Mouse (Mus musculus) ES-Bruce4 (cell line): ENCODE results near the gene Dhrs9.

Experiments used
- CTCF ChIP-seq: IDR thresholded peaks from one replicate; pipeline ENCODE4 v1.8.1; 2011; ENCODE audit warnings: low read depth, low read length
- EP300 ChIP-seq: IDR thresholded peaks from 2 replicates; pipeline ENCODE4 v1.6.1; 2011; ENCODE audit warnings: low read depth, low read length; ENCODE audit not compliant: insufficient read depth
- POLR2A ChIP-seq: IDR thresholded peaks from one replicate; pipeline ENCODE4 v1.8.1; 2011; ENCODE audit warnings: low read length; ENCODE audit not compliant: insufficient read depth

DNA sequence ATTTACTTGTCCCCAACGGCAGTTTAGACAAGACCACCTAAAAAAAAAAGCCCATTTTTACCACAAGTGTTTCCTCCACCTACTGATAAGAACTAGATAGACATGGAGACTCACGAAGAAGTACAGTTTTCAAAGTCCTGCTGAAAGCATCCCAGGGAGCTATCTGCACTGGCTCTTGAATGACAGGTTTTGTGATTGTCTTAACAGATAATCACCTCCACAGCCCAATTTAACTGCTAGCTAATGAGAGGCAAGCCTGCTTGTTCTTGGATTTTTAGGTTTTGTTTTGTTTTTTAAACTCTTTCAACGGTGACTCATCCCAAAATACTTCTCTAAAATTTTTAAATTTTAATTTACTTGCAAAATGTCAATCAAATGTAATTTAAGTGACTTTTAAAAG, 61.4 kb downstream of the Dhrs9 start:
- TF ChIP-seq CTCF (no peak), POLR2A (no peak), EP300 (no peak)
